Mouse (Mus musculus) cerebellum, adult 2 months (tissue): Measurements from ENCODE around the gene Olfr195.

Experiments used
- CTCF ChIP-seq: fragments of 200-500 bp; IDR thresholded peaks from 2 replicates; pipeline ENCODE4 v1.5.1; 2011; ENCODE audit warnings: low read depth, mild to moderate bottlenecking, control low read depth, low read length, moderate library complexity, borderline replicate concordance; ENCODE audit not compliant: insufficient read depth
- POLR2A ChIP-seq: fragments of 200-500 bp; IDR thresholded peaks from 2 replicates; pipeline ENCODE4 v1.6.1; 2011; ENCODE audit warnings: low read length, control low read depth, borderline replicate concordance; ENCODE audit not compliant: insufficient read depth

DNA sequence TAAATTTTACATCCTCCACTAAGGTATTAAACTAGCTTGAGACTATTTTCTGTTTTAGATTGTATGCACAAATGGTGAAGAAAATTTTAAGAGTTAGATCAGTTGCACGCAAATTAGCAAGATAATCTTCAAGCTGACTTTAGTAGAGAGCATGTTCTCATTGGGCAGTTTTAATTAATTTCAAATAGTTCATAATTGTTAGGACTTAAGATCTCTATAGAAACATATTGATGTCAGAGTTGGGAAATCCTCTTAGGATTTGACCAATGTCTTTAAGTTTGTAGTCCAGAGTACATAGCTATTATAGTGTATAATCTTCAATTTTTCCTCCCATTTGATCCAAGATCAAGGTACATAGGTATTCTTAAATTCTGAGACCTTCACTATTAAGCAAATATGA is at the start of gene Olfr195:
- TF ChIP-seq CTCF (no peak), POLR2A (no peak)
